Mouse (Mus musculus) urinary bladder, postnatal 36 days (tissue): ENCODE data around the gene Gm13030.
"Not testable (repeated sequence)": the region's sequence is repeated elsewhere in the genome, so short reads cannot be mapped to it uniquely, and the experiment has no call there.

Experiments used
- DNase-seq, 2 experiments: peaks; one replicate each; pipeline ENCODE4 v3.0.0; 2022; ENCODE audit warnings: low spot score in 2 of 2, mixed read lengths in 1 of 2

Gm13030 gene

DNA sequence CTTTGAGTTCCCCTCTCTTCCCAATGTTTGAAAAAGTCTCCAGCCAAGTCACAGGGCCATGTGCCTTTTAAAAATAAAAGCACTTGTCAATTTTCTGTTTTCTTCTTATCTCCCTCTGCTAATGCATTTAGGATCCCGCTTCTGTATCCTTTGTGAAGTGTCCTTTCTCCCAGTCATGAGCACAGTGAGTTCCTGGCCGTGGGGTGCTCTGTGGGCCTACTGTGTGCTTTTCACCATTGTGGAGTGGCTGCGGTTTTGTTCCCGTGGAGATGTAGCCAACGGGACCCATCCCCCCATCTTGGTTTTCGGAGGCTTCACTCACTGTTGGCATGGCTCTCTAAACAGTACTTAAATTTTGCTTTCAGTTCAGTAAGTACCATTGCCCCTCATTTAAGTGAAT, 7.8 kb downstream of the Gm13030 start:
- DNase-seq, result no peak

DNA sequence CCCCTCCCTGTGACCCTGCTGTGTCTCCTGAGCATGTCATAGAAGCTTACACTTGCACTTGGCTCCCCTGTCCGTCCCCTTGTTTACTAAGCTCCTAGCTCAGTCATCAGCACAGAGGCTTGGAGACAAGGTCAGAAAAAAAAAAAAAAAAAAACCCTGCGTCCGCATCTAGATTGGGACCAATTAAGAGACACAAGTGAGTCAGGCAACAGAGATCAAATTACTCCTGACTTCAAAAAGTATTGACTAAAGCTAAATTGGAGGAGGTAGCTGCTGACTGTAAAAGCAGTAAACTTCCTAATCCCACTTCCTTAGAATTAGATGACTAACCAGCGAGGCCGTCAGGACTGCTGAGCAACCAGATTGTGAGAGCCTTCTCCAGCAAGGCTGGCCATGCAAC, 8.7 kb downstream of the Gm13030 start:
- DNase-seq, result no peak

DNA sequence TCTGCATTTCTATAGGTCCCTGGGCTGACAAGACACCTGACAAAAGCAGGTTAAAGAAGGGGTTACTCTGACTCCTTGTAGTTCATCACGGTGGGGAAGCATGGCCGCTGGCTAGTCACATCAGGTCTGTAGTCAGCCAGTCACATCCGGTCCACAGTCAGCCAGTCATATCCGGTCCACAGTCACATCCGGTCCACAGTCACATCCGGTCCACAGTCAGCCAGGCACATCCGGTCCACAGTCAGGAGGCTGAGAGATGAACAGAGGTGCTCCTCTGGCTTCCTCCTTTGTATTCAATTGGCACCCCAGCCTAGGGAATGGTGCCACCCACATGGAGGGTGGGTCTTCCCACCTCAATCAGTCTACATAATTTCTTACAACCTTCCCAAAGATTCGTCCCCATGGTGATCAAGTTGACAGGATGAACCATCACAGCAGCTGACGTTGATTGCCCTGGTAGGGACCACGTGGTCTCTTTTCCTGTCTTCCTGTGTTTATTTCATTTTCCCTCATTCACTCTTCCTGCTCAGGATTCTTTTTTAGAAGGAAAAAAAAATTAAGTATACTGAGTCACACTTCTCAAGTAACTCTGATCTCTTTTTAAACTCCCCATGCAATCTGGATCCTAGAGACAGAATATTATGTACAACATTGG, 10.3 kb downstream of the Gm13030 start, which contains the start of gene Pla2g5:
Gene Pla2g5, minus strand, starts transcription at position 139 of the 655 bp plus-strand sequence.
- no peak for DNase-seq

DNA sequence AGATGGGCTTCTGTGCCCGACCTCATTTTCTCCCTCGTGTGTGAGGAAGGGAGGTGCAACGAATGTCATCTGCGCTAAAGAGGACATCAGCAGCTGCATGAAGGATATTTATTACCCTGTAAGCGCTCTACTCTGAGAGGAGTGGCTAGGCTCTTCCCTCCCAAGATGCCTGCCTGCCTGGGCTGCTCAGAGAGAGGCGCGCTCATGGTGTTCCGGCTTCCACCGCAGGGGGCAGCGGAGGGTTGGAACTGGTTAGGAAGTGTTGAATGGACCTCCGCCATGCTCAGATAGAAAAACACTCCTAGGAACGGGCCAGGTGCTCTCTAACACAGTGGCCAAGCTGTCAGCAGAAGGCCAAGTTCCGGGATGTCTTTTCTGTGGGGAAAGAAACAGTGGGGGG, 14.0 kb downstream of the Gm13030 start:
- peak; percentile 49 to 58 for DNase-seq

DNA sequence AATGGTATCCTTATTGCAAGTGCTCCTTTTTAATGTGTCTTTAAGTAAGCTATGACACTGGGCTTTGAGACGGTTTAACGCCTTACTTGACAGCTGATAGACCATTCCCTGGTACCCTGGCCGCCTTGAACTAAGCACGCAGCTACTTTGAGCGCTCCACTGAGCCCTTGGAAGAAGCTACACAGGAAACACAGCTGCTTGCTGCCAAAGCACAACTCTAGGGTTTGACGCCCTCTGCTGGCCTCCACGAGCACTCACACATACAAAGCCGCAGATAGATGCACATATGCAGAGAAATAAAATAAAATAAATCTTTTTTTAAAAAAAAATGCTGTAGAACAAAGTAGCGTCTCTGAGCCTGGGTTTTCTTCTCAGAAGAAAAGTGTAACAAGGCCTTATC, 14.5 kb downstream of the Gm13030 start:
- DNase-seq, result no peak

DNA sequence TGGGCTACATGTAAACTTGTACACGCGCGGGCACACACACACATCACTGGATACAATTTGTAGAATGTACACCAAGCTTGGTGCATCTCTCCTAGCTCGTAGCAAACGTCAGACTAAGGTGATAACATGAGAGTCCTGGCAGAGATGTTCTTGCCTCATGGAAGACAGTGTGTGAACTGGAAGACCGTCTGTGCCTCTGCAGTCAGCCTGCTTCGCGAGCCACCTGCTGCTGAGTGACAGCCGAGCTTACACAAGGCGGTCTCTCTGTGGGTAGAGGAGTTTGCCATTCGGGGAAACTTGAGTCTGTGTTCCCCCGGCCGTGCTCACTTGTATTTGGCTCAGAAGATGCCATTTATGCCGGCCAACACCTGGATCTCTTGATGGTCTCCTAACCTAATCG, 15.3 kb downstream of the Gm13030 start:
- no peak for DNase-seq

DNA sequence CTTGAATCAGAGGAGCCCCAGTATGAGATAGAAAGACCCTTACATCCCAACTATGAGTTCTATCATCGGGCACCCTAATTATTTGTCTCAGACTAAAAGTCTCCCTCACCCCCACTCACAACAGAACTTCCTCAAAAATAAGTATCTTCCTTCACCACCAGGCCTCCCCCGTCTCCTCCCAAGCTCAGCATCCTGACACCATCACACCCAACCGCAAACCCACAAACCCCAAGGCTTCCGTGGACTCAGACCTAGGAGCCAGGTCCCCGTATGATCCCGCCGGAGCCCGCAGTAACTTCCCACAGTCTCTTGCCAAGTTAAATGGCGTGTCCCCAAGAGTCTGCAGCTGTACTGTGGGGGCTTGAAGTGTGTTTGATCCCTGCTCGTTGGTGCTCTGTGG, 16.2 kb downstream of the Gm13030 start:
- DNase-seq, result no peak

DNA sequence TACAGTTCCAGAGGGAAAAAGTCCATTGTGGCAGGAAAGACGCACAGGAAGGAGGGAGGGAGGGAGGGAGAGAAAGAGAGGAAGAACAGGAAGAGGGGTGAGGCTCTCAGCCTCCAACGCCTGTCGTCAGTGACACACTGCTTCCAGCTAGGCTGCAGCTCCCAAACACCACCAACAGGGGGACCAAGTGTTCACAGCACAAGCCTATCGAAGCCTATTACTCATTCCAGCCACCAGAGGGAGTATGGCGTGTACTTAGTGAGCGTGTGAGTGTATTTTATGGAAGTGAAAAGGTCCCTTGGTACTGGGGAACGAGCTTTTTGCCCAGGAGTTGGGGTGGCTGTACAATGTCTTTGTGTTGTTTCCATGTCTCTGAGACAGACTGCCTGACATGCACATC, 17.3 kb downstream of the Gm13030 start:
- DNase-seq, result peak in 1 of 2 experiments; percentile 30

DNA sequence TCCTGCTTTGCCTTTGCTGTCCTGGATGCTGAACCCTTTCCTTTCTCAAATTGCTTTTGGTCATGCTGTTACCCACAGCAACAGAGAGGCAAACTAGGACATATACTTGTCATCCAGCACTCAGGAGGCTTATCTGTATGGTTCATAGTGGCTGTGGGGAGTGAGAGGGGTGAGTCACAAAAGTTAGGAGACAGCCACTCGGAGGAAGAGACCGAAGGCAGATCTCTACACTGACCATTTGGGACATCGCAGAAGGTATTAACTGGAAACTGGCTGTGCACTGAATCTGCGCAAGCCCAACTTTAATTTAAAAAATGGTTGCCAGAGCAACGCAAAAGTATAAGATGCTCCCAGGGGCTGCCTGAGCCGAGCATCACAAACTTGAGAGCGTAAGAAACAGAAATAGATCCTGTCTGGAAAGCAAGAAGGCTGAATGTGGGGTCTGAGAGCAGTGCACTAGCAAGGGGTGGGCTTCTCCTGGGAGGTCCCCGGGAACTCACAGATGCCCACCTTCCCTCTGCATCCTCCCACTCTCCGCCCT, 18.6 kb downstream of the Gm13030 start:
- DNase-seq, result no peak

DNA sequence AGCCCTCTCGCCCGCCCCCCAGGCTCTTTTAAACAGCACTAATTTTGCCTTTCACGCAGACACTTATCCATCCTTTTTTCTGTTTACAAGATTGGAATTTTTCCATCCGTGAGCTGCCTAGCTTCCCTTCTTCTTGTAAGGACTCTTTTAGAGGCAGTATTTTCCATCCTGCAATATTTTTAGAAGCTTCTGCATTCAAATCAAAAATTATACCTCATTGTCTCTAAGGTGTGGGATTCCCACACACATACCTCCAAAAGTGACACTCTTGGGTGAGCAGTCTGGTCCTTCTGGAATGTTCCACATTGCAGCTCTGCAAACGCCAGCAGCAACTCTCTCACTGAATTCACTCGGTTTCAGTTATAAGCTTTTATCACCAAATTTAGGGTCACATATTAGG, 20.8 kb downstream of the Gm13030 start:
- no peak for DNase-seq

DNA sequence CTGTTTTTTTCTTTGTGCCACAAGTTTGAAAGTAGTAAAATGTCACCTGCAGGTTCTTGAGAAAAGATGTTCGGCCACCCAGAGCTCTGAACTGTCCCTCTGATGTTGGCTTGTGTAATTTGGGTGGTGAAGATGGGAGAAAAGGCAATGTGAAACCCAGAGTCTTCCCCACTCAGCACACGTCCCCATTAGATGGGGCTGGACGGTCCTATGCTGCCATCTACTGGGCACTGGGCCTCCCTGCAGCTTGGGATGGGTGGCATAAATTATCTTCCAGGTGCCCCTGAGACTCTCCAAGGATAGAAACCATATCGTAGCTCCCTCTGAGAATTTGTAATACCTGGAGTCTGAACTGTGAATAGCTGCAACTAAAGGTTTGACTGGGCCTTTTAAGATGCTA, 22.3 kb downstream of the Gm13030 start:
- DNase-seq, result peak; percentile 64 to 65

DNA sequence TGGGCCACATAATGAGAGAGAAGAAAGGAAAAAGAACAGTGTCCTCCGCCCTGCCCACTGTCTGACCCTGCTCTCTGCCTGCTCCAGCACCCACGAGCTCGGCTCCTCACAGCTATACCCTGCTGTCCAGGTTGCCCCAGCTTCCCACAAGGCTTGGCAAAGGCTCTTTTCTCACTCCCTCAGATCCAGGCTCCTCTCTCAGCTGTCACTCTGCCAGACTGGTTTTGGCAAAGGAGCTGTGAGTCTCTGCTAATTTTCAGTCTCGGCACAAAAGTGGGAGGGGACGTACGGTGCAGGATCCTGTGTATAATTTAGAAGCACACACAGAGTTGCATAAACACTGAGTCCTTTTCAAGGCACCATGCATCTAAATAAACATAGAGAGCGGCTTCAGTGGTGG, 32.4 kb downstream of the Gm13030 start:
- DNase-seq, result peak in 1 of 2 experiments; percentile 17

DNA sequence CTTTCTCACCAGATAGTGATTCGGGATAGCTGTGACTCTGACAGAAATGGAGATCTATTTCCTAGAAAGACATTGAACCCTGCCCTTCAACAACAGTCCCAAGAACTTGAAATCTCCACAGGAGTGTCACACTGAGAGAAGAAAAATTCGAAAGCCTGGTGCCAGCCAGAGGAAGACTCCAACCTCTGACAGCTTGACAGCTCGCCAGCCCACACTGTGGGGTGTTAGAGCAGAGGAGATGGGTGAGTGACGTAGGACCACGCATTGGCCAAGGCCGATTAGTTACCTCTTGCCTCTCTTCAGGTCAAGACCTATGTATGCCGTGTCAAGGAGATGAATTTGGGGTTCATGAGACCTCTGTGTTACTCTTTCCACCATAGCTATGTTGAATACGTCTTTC, 33.0 kb downstream of the Gm13030 start:
- no peak for DNase-seq

DNA sequence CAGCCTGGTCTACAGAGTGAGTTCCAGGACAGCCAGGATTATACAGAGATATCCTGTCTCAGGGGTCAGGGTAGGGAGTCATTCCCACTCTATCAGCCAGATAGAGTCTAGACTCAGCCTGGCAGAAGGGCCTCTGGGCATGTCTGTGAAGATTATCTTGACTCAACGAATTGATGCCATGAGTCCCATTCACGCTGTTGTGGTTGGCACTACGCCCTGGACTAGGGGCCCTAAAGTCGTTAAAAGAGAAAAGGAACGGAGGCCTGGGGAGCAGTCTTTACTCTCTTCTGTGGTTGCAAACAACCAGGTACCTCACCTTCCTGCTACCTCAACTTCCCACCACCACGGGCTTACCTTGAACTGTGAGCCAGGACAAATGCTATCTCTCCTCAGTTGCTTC, 34.0 kb downstream of the Gm13030 start:
- no peak for DNase-seq

DNA sequence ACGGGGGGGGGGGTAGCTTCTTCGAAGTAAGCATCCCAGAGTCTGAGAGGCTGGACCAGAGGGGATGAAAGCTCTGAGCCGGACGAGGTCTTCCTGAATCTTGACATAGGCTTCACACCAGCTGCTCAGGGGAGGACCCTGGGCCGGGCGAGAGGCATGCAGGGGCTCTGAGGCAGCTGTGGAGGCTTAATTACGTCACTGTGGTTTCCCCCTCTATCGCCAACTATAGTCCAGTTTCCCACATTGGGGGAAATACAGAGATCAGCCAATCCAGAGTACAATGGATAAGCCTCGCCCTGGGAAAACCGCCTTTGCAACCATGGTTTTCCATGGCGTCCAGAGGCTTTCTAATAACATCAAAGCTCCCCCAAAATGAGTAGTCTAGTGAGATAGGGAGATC, 46.6 kb downstream of the Gm13030 start:
- no peak for DNase-seq

DNA sequence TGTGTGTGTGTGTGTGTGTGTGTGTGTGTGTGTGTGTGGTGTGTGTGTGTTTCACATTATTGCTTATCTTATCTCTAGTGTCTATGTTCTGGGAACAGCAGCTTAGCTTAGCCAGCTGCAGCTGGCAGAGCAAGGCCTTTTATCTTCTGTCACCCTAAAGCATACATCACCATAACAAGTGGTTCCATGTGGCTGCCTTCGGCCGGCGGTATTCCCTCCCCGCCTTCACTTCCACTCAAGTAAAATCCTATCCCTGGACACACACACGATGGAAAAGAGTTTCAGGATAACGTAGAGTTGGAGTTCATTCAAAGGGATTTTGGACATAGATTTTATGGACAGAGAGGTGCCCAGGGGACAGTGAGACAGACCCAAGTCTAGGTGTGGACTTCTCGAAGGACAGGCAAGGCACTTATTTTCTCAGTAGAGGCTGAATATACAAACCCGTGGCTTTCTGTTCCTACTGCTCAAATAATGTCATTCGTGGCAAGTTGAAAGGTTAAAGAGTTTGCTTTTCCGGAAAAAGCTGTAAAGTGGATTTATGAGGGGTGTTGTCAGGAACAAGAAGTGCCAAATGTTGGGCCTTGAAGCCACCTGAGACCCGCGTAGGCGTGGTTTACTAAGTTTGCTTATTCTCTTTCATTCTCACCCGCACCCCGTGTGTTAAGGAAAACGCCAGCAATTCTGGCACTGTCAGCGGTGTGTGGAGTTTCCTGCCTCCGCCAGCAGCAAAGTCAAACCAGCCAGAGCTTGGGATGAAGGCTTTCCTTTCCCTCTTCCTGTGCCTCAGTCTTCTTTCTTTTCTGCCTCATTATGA, 47.8 kb downstream of the Gm13030 start:
- DNase-seq, result no peak

DNA sequence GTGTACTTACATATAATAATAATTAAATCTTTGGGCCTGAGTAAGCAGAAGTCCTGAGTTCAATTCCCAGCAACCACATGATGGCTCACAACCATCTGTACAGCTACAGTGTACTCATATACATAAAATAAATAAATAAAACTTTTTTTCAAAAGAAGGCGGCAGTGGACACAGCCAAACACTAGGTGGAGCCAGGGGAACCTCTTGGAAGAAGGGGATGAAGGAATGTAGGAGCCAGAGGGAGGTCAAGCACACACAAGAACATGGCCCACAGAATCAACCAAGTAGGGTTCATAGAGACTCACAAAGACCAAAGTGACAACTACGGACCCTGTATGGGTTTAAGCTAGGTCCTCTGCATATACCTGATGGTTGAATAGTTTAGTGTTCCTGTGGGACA, 49.1 kb downstream of the Gm13030 start:
- no peak for DNase-seq

DNA sequence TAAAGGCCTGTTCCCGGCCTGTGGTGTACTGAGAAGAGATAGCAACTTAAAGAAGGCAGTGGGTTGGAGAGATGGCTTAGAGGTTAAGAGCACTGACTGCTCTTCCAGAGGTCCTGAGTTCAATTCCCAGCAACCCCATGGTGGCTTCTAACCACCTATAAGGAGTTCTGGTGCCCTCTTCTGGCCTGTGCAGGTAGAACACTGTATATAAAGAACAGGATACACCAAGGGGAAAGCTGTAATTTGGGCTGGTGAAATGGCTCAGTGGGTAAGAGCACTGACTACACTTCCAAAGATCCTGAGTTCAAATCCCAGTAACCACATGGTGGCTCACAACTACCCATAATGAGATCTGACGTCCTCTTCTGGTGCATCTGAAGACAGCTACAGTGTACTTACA, 49.6 kb downstream of the Gm13030 start:
- not testable (repeated sequence) for DNase-seq

DNA sequence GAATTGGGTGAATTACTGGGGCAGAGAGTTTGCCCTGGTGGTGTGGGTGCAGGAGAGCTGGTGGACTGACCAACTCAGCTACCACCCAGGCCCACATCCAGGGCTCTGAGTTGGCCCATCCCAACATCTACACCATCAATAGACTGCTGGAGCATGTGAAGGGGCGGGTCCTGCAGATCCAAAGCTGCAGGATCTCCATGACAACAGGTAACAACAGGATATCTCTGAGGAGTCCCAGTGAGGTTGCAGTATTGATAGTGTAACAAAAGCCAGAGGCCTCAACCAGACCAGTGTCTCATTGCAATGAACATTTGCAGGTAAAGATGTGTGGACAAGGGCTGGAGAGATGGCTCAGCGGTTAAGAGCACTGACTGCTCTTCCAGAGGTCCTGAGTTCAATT, 52.7 kb downstream of the Gm13030 start:
- DNase-seq, result no peak
